Mouse (Mus musculus) stomach, postnatal 0 days (tissue): Measurements from ENCODE around the gene Sdhaf4. TPM values are rescaled to one million over a fixed set of nuclear protein-coding genes. Genes with fewer than 3 reads are reported as not detected.

ENCODE experiments used
- ATAC-seq: fragments of 200-750 bp; cut with Nextera tagmentation; 2 replicates; pipeline ENCODE4 v1.8.0; 2017; ENCODE audit not compliant: low FRiP score, low TSS enrichment
- DNase-seq: peaks from one replicate; pipeline ENCODE4 v3.0.0-alpha.2; 2016; ENCODE audit warnings: low spot score
- H3K27ac ChIP-seq: fragments of 300-500 bp; sonication (generic); replicated peaks from 2 replicates; pipeline ENCODE4 v1.5.1; 2014; ENCODE audit warnings: mild to moderate bottlenecking, control low read depth
- H3K27me3 ChIP-seq: fragments of 300-500 bp; sonication (generic); 2 replicates; pipeline ENCODE4 v1.6.1; 2014; ENCODE audit warnings: low read length; ENCODE audit not compliant: control insufficient read depth, insufficient read depth
- H3K36me3 ChIP-seq: fragments of 300-500 bp; sonication (generic); 2 replicates; pipeline ENCODE4 v1.6.1; 2014; ENCODE audit warnings: low read length, mixed read lengths; ENCODE audit not compliant: control insufficient read depth, insufficient read depth
- H3K4me1 ChIP-seq: fragments of 300-500 bp; sonication (generic); replicated peaks from 2 replicates; pipeline ENCODE4 v1.6.1; 2014; ENCODE audit warnings: antibody characterized with exemption; ENCODE audit not compliant: control insufficient read depth, insufficient read depth
- H3K4me2 ChIP-seq: fragments of 300-500 bp; sonication (generic); replicated peaks from 2 replicates; pipeline ENCODE4 v1.6.1; 2014; ENCODE audit warnings: low read depth, mild to moderate bottlenecking, control low read depth, moderate library complexity
- H3K4me3 ChIP-seq: fragments of 300-500 bp; sonication (generic); 2 replicates; pipeline ENCODE4 v1.5.1; 2014; ENCODE audit warnings: low read depth, low read length, control low read depth
- H3K9ac ChIP-seq: fragments of 300-500 bp; sonication (generic); 2 replicates; pipeline ENCODE4 v1.6.1; 2014; ENCODE audit warnings: mild to moderate bottlenecking, low read length, control low read depth, mixed read lengths
- H3K9me3 ChIP-seq: fragments of 300-500 bp; sonication (generic); 2 replicates; pipeline ENCODE4 v1.6.1; 2016; ENCODE audit warnings: low read length; ENCODE audit not compliant: control insufficient read depth
- CTCF ChIP-seq: IDR thresholded peaks from 2 replicates; pipeline ENCODE4 v1.5.1; 2016; ENCODE audit warnings: antibody characterized with exemption, low read depth, mild to moderate bottlenecking, moderate library complexity
- EP300 ChIP-seq: optimal IDR thresholded peaks from 2 replicates; pipeline ENCODE3; 2016; ENCODE audit warnings: antibody characterized with exemption
- WGBS: fragments of 180-500 bp; shearing (Covaris S2); extraction: QIAGEN DNeasy Blood & Tissue Kit; methylation state at CpG from one replicate; pipeline ENCODE4 v1.1.7; 2014; 5-methylcytosine and 5-hydroxymethylcytosine counted together
- polyA plus RNA-seq: library from polyadenylated mRNA; unstranded; fragments of >200 nt; fragmentation: Nextera tagmentation; extraction: Ambion mirVana; gene quantifications from 2 replicates; pipeline ENCODE4 v1.2.1, GENCODE M21; 2015

Sdhaf4 gene
- polyA plus RNA-seq, 1 experiment from 2014 or later: 72.8 TPM

DNA sequence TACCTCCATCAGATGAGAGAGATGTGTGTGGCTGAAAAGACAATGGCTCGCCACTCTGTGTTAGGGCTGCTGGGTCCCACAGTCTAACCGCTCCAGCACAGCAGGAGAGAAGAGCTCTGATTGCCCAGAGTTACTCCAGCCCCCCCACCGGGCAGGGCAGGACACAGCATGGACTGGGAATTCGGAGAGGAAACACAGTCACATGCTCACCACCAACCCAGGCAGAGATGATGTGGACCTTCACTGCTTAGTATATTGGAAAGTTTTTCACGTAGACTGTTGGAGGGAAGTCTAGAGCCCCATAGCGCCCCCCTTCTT, 46.1 kb downstream of the Sdhaf4 start:
- Histone ChIP-seq H3K4me1 (no peaks in the 10 kb centered on the region), H3K36me3 (no peaks in the 10 kb centered on the region), H3K4me2 (peak overlapping the region; percentile 31), H3K9ac (no peak overlapping the region), H3K9me3 (no peaks in the 10 kb centered on the region), H3K27ac (no peak overlapping the region), H3K27me3 (no peaks in the 10 kb centered on the region), H3K4me3 (peak overlapping the region; percentile 15; the same call in 1 of the 2 replicates)
- ATAC-seq (no peak), DNase-seq (no peak)
- WGBS: 22% methylated on average over 6 of the region's 6 CpGs
- TF ChIP-seq EP300 (no peak), CTCF (no peak)

DNA sequence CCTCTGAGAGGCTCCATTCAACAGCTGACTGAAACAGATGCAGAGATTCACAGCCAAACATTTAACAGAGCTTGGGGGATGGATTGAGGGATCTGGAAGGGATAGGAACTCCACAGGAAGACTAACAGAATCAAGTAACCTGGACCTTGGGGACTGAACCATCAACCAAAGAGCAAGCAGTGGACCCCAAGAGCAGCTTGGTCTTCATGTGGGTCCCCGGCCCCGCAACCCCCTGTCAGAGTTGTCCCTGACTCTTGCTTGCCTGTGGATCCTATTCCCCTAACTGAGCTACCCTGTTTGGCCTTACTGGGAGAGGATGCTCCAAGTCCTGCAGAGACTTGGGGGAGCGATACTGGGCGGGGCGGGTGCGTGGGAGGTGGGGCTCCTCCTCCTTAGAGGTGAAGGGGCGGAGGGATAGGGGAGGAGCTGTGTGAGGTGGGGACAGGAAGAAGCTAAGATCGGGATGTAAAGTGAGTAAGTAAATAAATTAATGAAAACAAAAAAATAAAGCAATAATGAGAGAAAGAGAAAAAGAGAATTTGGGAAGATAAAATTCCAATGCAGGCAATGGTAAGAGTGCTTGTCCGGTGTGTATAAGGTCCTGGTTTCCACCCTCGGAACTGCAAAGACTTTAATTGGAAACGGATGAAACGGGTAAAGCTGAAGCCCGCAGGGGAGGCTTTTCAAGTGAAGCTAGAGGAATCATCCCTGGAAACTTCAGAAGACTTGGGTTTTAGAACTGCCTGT, 46.6 kb downstream of the Sdhaf4 start:
- H3K27ac ChIP-seq: no peak overlapping the region

DNA sequence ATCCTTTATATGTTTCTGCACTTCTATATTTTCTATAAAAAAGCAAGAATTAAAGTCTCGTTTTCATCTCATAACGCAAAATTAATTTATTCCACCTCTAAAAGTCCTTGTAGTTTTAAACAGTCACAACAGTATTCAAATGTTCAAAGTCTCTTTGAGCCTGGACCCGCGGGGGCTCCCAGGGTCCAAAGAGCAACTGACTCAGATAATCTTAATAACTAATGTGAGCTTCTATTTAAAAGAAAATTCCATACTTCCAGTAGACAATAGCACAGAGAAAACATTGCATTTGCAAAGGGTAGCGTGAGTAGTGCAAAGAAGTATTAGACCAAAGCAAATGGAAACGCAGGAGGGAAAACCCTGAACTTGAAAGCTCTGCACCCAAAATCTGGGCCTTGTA, 47.4 kb downstream of the Sdhaf4 start:
- no peaks in the 10 kb centered on the region for H3K9me3 ChIP-seq
- H3K4me1 ChIP-seq: no peaks in the 10 kb centered on the region
- DNase-seq (no peak), ATAC-seq (no peak)
- 85% methylated on average over 6 of the region's 6 CpGs for WGBS
- no peak overlapping the region for H3K4me3 ChIP-seq
- no peak overlapping the region for H3K4me2 ChIP-seq
- no peak overlapping the region for H3K27ac ChIP-seq
- H3K36me3 ChIP-seq: no peaks in the 10 kb centered on the region
- TF ChIP-seq CTCF (no peak), EP300 (no peak)
- H3K27me3 ChIP-seq: no peaks in the 10 kb centered on the region
- H3K9ac ChIP-seq: no peak overlapping the region

More for the DNA sequence above, 46.6 kb downstream of the Sdhaf4 start:
- H3K9me3 ChIP-seq: no peaks in the 10 kb centered on the region
- peak overlapping the region; percentile 31 for H3K4me2 ChIP-seq
- no peaks in the 10 kb centered on the region for H3K36me3 ChIP-seq
- peak overlapping the region; percentile 15; the same call in 1 of the 2 replicates for H3K4me3 ChIP-seq
- DNase-seq: no peak
- no peaks in the 10 kb centered on the region for H3K27me3 ChIP-seq
- TF ChIP-seq CTCF (no peak), EP300 (no peak)
- no peak overlapping the region for H3K9ac ChIP-seq
- no peaks in the 10 kb centered on the region for H3K4me1 ChIP-seq
- ATAC-seq: no peak
- 14% methylated on average over 13 of the region's 13 CpGs for WGBS

- WGBS: 88% methylated on average over 4 of the region's 4 CpGs
- Histone ChIP-seq H3K9me3 (no peaks in the 10 kb centered on the region), H3K9ac (no peak overlapping the region), H3K4me3 (no peak overlapping the region), H3K27me3 (no peaks in the 10 kb centered on the region), H3K27ac (no peak overlapping the region), H3K4me2 (no peak overlapping the region), H3K36me3 (no peaks in the 10 kb centered on the region), H3K4me1 (no peaks in the 10 kb centered on the region)
- ATAC-seq (no peak), DNase-seq (no peak)
- TF ChIP-seq CTCF: no peak
- no peak for TF ChIP-seq EP300
These were observed 49.9 kb downstream of the Sdhaf4 start for GRCm38 (mm10) chr1:23955539-23955938.

DNA sequence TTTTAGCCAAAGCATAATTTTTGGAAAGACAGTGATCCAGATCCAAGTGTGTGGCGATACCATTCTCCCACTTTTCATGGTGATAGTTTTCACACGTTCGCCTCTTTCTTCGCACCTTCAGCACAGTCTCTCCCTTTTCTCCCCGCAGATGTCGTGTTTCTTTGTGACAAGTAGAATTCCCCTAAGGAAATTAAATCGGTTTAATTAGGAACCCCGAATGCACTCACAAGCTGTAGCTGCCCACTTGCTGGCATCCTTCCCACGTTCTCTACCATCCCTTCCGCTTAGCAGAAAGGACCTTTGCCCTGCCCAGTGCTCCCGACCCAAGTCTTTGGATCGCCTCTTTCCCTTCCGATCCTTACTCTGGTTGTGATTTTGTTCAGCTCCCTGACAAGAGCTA, 51.5 kb downstream of the Sdhaf4 start:
- 84% methylated on average over 13 of the region's 13 CpGs for WGBS
- ATAC-seq (no peak), DNase-seq (no peak)
- Histone ChIP-seq H3K9ac (no peak overlapping the region), H3K36me3 (no peaks in the 10 kb centered on the region), H3K4me3 (no peak overlapping the region), H3K4me2 (no peak overlapping the region), H3K27me3 (no peaks in the 10 kb centered on the region), H3K27ac (no peak overlapping the region), H3K4me1 (no peaks in the 10 kb centered on the region), H3K9me3 (no peaks in the 10 kb centered on the region)
- no peak for TF ChIP-seq CTCF
- TF ChIP-seq EP300: no peak

- Histone ChIP-seq H3K4me3 (no peak overlapping the region), H3K4me1 (no peaks in the 10 kb centered on the region), H3K27me3 (no peaks in the 10 kb centered on the region), H3K36me3 (no peaks in the 10 kb centered on the region), H3K9ac (no peak overlapping the region), H3K4me2 (no peak overlapping the region), H3K27ac (no peak overlapping the region), H3K9me3 (no peaks in the 10 kb centered on the region)
- DNase-seq (no peak), ATAC-seq (no peak)
- 54% methylated on average over 15 of the region's 15 CpGs for WGBS
- TF ChIP-seq CTCF (no peak), EP300 (no peak)
These were observed 56.4 kb downstream of the Sdhaf4 start for GRCm38 (mm10) chr1:23948778-23949699.
